Mouse (Mus musculus): ENCODE measurements at regions not wholly inside any gene's neighbourhood (a gene's known extent, or its start where the extent isn't known, plus 50 kb on each side); places are given as distances from the start of the nearest gene placed in this dataset.

DNA sequence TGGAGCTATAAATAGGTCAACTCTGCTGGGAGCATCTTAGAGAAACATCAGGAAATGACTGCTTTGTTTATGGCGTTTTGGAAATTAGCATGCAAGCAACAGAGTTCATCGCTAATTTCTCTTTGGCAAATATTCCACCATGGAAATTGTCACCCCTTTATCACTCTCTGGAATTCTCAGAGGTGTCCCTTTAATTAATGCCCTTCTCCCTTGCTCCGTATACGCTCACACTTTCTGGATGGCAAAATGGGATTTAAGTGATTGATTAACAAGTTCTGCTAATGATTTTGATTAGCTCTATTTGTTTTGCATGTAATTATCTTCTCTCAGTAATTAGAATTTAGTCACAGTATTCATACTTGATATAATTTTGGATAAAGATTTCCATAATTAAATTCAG, 100.4 kb downstream of the Otud1 start:
- Histone ChIP-seq H3K27ac (no peak overlapping the region), H3K36me3 (replicated peaks) (no peaks in the 10 kb centered on the region), H3K27me3 (no peaks in the 10 kb centered on the region), H3K4me3 (replicated peaks) (no peak overlapping the region), H3K9me3 (no peaks in the 10 kb centered on the region), H3K4me1 (no peaks in the 10 kb centered on the region), H3K4me2 (no peak overlapping the region), H3K9ac (no peak overlapping the region)
- 75% methylated on average over 4 of the region's 4 CpGs for WGBS
- ATAC-seq (ENCODE audit: low FRiP score), result no peak

GRCm38 (mm10) chr2:19759169-19759568, 101.6 kb downstream of the Otud1 start:
- Histone ChIP-seq H3K9me3 (no peaks in the 10 kb centered on the region), H3K4me1 (no peaks in the 10 kb centered on the region), H3K9ac (no peak overlapping the region), H3K36me3 (replicated peaks) (no peaks in the 10 kb centered on the region), H3K4me2 (no peak overlapping the region), H3K27me3 (no peaks in the 10 kb centered on the region), H3K27ac (no peak overlapping the region), H3K4me3 (replicated peaks) (no peak overlapping the region)
- ATAC-seq (ENCODE audit: low FRiP score), result no peak
- 68% methylated on average over 2 of the region's 2 CpGs for WGBS

DNA sequence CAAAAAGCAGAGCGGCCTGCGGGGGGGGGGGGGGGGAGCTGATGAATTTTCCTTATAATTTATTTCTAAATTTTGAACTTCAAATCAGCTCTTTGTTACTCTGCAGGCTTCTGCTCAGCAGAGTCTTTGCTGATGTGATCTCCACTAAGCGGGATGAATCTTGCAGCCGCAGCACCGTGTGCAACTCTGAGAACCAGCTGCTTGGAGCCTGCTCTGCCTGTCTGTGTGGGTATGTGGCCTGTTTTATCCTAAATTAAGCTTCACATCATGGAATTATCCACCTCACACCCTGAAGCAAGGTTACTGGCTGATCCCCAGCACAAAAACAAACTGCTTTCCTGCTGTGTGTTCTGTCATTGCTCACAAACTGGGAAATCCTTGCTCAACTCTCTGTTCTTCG, 102.0 kb downstream of the Otud1 start:
- WGBS, result 87% methylated on average over 5 of the region's 6 CpGs
- Histone ChIP-seq H3K9me3 (no peaks in the 10 kb centered on the region), H3K4me3 (replicated peaks) (no peak overlapping the region), H3K4me1 (no peaks in the 10 kb centered on the region), H3K4me2 (no peak overlapping the region), H3K27me3 (no peaks in the 10 kb centered on the region), H3K27ac (no peak overlapping the region), H3K36me3 (replicated peaks) (no peaks in the 10 kb centered on the region), H3K9ac (no peak overlapping the region)
- ATAC-seq (ENCODE audit: low FRiP score), result no peak

DNA sequence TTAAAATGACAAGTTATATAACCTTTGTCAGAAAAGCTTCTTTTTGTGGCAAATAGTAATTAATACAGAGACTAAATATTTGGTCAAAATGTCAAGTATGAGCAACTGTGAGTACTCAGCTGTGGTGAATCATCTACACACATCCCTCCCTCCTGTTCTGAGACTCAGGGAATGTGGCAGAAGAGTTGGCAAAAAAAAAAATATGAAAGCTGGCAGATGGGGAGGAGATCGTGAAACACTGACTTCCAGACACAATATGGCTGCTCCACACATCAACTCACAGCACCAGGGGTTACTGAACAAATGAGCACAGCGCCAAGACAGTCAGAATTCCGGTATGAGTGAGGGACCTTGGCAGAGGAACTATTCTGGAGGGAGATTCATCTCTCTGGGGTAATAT, 105.4 kb downstream of the Otud1 start:
- H3K36me3 ChIP-seq (replicated peaks), result no peaks in the 10 kb centered on the region
- H3K4me3 ChIP-seq (replicated peaks), result no peak overlapping the region
- no peak overlapping the region for H3K27ac ChIP-seq
- H3K4me2 ChIP-seq, result no peak overlapping the region
- H3K9ac ChIP-seq, result no peak overlapping the region
- H3K4me1 ChIP-seq, result no peaks in the 10 kb centered on the region
- WGBS, result 72% methylated on average over 3 of the region's 3 CpGs
- no peaks in the 10 kb centered on the region for H3K9me3 ChIP-seq
- no peaks in the 10 kb centered on the region for H3K27me3 ChIP-seq
- ATAC-seq (ENCODE audit: low FRiP score), result no peak

DNA sequence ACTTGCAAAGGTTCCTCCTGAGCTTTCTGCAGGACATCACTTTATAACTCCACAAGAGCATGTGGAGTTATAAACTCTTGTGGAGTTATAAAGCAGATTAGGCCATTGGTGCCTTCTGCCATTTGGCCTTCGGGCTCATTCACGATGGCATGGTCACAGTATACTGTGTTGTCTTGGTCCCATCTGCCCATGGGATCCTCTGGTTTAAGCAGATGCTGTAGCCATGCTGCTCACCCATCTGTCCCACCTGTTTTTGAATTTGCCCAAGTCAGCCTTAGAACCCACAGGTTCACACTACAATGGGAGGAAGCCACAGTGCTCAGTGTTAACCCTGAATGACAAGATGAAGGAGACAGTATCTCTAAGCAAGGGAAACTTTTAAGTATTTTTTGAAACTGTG, 124.7 kb upstream of the Etl4 start:
- no peaks in the 10 kb centered on the region for H3K4me1 ChIP-seq
- H3K9ac ChIP-seq, result no peak overlapping the region
- no peaks in the 10 kb centered on the region for H3K36me3 ChIP-seq (replicated peaks)
- no peak for ATAC-seq (ENCODE audit: low FRiP score)
- H3K27me3 ChIP-seq, result no peaks in the 10 kb centered on the region
- no peak overlapping the region for H3K27ac ChIP-seq
- H3K9me3 ChIP-seq, result no peaks in the 10 kb centered on the region
- H3K4me3 ChIP-seq (replicated peaks), result no peak overlapping the region
- 100% methylated on average over 2 of the region's 2 CpGs for WGBS
- no peak overlapping the region for H3K4me2 ChIP-seq

- H3K9me3 ChIP-seq, result no peaks in the 10 kb centered on the region
- no peaks in the 10 kb centered on the region for H3K4me1 ChIP-seq
- ATAC-seq (ENCODE audit: low FRiP score), result no peak
- H3K27ac ChIP-seq, result no peak overlapping the region
- no peaks in the 10 kb centered on the region for H3K36me3 ChIP-seq (replicated peaks)
- no peak overlapping the region for H3K4me2 ChIP-seq
- no peak overlapping the region for H3K9ac ChIP-seq
- no peaks in the 10 kb centered on the region for H3K27me3 ChIP-seq
- 71% methylated on average over 6 of the region's 6 CpGs for WGBS
- no peak overlapping the region for H3K4me3 ChIP-seq (replicated peaks)
Observed at GRCm38 (mm10) chr2:19785663-19786260, 123.8 kb upstream of the Etl4 start.

GRCm38 (mm10) chr2:19792177-19792576, 117.4 kb upstream of the Etl4 start:
- Histone ChIP-seq H3K27me3 (no peaks in the 10 kb centered on the region), H3K9me3 (no peaks in the 10 kb centered on the region), H3K27ac (no peak overlapping the region), H3K4me2 (no peak overlapping the region), H3K36me3 (replicated peaks) (no peaks in the 10 kb centered on the region), H3K9ac (no peak overlapping the region), H3K4me3 (replicated peaks) (no peak overlapping the region), H3K4me1 (no peaks in the 10 kb centered on the region)
- 89% methylated on average over 6 of the region's 6 CpGs for WGBS
- no peak for ATAC-seq (ENCODE audit: low FRiP score)

- no peak for ATAC-seq (ENCODE audit: low FRiP score)
Observed at GRCm38 (mm10) chr2:19796790-19797189, 112.8 kb upstream of the Etl4 start.

More at GRCm38 (mm10) chr2:19796790-19797189, 112.8 kb upstream of the Etl4 start:
- Histone ChIP-seq H3K36me3 (replicated peaks) (no peaks in the 10 kb centered on the region), H3K27ac (no peak overlapping the region), H3K4me2 (no peak overlapping the region), H3K9me3 (no peaks in the 10 kb centered on the region), H3K27me3 (no peaks in the 10 kb centered on the region), H3K4me1 (no peaks in the 10 kb centered on the region), H3K4me3 (replicated peaks) (no peak overlapping the region), H3K9ac (no peak overlapping the region)
- WGBS, result 21% methylated on average over 2 of the region's 2 CpGs
